Mouse (Mus musculus): ENCODE measurements around the gene Dera. TPM values are rescaled to one million over a fixed set of nuclear protein-coding genes. Genes with fewer than 3 reads are reported as not detected.

Dera gene
- polyA plus RNA-seq, 1 experiment from 2014 or later = 12.9 TPM

GRCm38 (mm10) chr6:137857198-137858194, 103.2 kb downstream of the Dera start:
- ATAC-seq (ENCODE audit: low FRiP score) = no peak
- Histone ChIP-seq H3K36me3 (replicated peaks; ENCODE audit: control insufficient read depth, insufficient read depth) (no peaks in the 10 kb centered on the region), H3K9me3 (ENCODE audit: control insufficient read depth, low read length) (peaks cover 14% of the 10 kb centered on the region; the same call in 1 of the 2 replicates), H3K9ac (no peak overlapping the region), H3K4me2 (replicated peaks) (no peak overlapping the region), H3K27me3 (ENCODE audit: control insufficient read depth, insufficient read depth, low read length) (no peaks in the 10 kb centered on the region), H3K27ac (no peak overlapping the region), H3K4me3 (replicated peaks; ENCODE audit: low read length) (no peak overlapping the region), H3K4me1 (replicated peaks; ENCODE audit: control insufficient read depth, insufficient read depth, low read length) (no peaks in the 10 kb centered on the region)
- DNase-seq (ENCODE audit: low spot score) = no peak
- 91% methylated on average over 10 of the region's 10 CpGs for WGBS

GRCm38 (mm10) chr6:137869903-137870580, 115.7 kb downstream of the Dera start:
- Histone ChIP-seq H3K4me1 (replicated peaks; ENCODE audit: control insufficient read depth, insufficient read depth, low read length) (no peaks in the 10 kb centered on the region), H3K27me3 (ENCODE audit: control insufficient read depth, insufficient read depth, low read length) (no peaks in the 10 kb centered on the region), H3K4me2 (replicated peaks) (no peak overlapping the region), H3K9ac (no peak overlapping the region), H3K4me3 (replicated peaks; ENCODE audit: low read length) (no peak overlapping the region), H3K36me3 (replicated peaks; ENCODE audit: control insufficient read depth, insufficient read depth) (no peaks in the 10 kb centered on the region), H3K9me3 (ENCODE audit: control insufficient read depth, low read length) (no peaks in the 10 kb centered on the region; the same call in 1 of the 2 replicates), H3K27ac (no peak overlapping the region)
- no peak for ATAC-seq (ENCODE audit: low FRiP score)
- WGBS = 76% methylated on average over 7 of the region's 7 CpGs
- peak; percentile 21 for DNase-seq (ENCODE audit: low spot score)

GRCm38 (mm10) chr6:137870667-137871066, 116.3 kb downstream of the Dera start:
- no peak overlapping the region for H3K4me2 ChIP-seq (replicated peaks)
- H3K9me3 ChIP-seq (ENCODE audit: control insufficient read depth, low read length) = no peaks in the 10 kb centered on the region; the same call in 1 of the 2 replicates
- H3K27me3 ChIP-seq (ENCODE audit: control insufficient read depth, insufficient read depth, low read length) = no peaks in the 10 kb centered on the region
- no peak overlapping the region for H3K27ac ChIP-seq
- WGBS = 86% methylated on average over 6 of the region's 6 CpGs
- DNase-seq (ENCODE audit: low spot score) = peak; percentile 23
- H3K4me3 ChIP-seq (replicated peaks; ENCODE audit: low read length) = no peak overlapping the region
- no peaks in the 10 kb centered on the region for H3K36me3 ChIP-seq (replicated peaks; ENCODE audit: control insufficient read depth, insufficient read depth)
- H3K9ac ChIP-seq = no peak overlapping the region
- H3K4me1 ChIP-seq (replicated peaks; ENCODE audit: control insufficient read depth, insufficient read depth, low read length) = no peaks in the 10 kb centered on the region
- no peak for ATAC-seq (ENCODE audit: low FRiP score)

- no peak overlapping the region for H3K9ac ChIP-seq
- 0 out of 2 replicates have a peak overlapping the region, but pooled peaks have one; percentile 23 for H3K4me2 ChIP-seq (replicated peaks)
- H3K27ac ChIP-seq = no peak overlapping the region
- no peaks in the 10 kb centered on the region for H3K4me1 ChIP-seq (replicated peaks; ENCODE audit: control insufficient read depth, insufficient read depth, low read length)
- H3K9me3 ChIP-seq (ENCODE audit: control insufficient read depth, low read length) = no peaks in the 10 kb centered on the region; the same call in 1 of the 2 replicates
- WGBS = 39% methylated on average over 17 of the region's 17 CpGs
- H3K36me3 ChIP-seq (replicated peaks; ENCODE audit: control insufficient read depth, insufficient read depth) = no peaks in the 10 kb centered on the region
- H3K27me3 ChIP-seq (ENCODE audit: control insufficient read depth, insufficient read depth, low read length) = no peaks in the 10 kb centered on the region
- DNase-seq (ENCODE audit: low spot score) (peak; percentile 54), ATAC-seq (ENCODE audit: low FRiP score) (no peak)
- H3K4me3 ChIP-seq (replicated peaks; ENCODE audit: low read length) = no peak overlapping the region
Observed at GRCm38 (mm10) chr6:137872055-137872735, 117.8 kb downstream of the Dera start.

- 91% methylated on average over 8 of the region's 8 CpGs for WGBS
- no peaks in the 10 kb centered on the region for H3K36me3 ChIP-seq (replicated peaks; ENCODE audit: control insufficient read depth, insufficient read depth)
- no peak overlapping the region for H3K4me2 ChIP-seq (replicated peaks)
- H3K4me1 ChIP-seq (replicated peaks; ENCODE audit: control insufficient read depth, insufficient read depth, low read length) = no peaks in the 10 kb centered on the region
- H3K9ac ChIP-seq = no peak overlapping the region
- no peaks in the 10 kb centered on the region; the same call in 1 of the 2 replicates for H3K9me3 ChIP-seq (ENCODE audit: control insufficient read depth, low read length)
- ATAC-seq (ENCODE audit: low FRiP score) = no peak
- H3K27ac ChIP-seq = no peak overlapping the region
- DNase-seq (ENCODE audit: low spot score) = no peak
- H3K27me3 ChIP-seq (ENCODE audit: control insufficient read depth, insufficient read depth, low read length) = no peaks in the 10 kb centered on the region
- no peak overlapping the region for H3K4me3 ChIP-seq (replicated peaks; ENCODE audit: low read length)
Observed at GRCm38 (mm10) chr6:137874471-137875244, 120.3 kb downstream of the Dera start.

- Histone ChIP-seq H3K4me2 (replicated peaks) (no peak overlapping the region), H3K4me1 (replicated peaks; ENCODE audit: control insufficient read depth, insufficient read depth, low read length) (no peaks in the 10 kb centered on the region), H3K9ac (no peak overlapping the region), H3K27ac (no peak overlapping the region), H3K27me3 (ENCODE audit: control insufficient read depth, insufficient read depth, low read length) (no peaks in the 10 kb centered on the region), H3K36me3 (replicated peaks; ENCODE audit: control insufficient read depth, insufficient read depth) (no peaks in the 10 kb centered on the region), H3K4me3 (replicated peaks; ENCODE audit: low read length) (no peak overlapping the region), H3K9me3 (ENCODE audit: control insufficient read depth, low read length) (no peaks in the 10 kb centered on the region; the same call in 1 of the 2 replicates)
- no peak for DNase-seq (ENCODE audit: low spot score)
- ATAC-seq (ENCODE audit: low FRiP score) = no peak
- WGBS = 91% methylated on average over 6 of the region's 6 CpGs
Observed at GRCm38 (mm10) chr6:137885644-137886043, 131.3 kb downstream of the Dera start.

- H3K4me2 ChIP-seq (replicated peaks) = no peak overlapping the region
- no peaks in the 10 kb centered on the region for H3K4me1 ChIP-seq (replicated peaks; ENCODE audit: control insufficient read depth, insufficient read depth, low read length)
- no peak overlapping the region for H3K27ac ChIP-seq
- no peaks in the 10 kb centered on the region for H3K36me3 ChIP-seq (replicated peaks; ENCODE audit: control insufficient read depth, insufficient read depth)
- H3K9me3 ChIP-seq (ENCODE audit: control insufficient read depth, low read length) = no peaks in the 10 kb centered on the region; the same call in 1 of the 2 replicates
- WGBS = 84% methylated on average over 6 of the region's 6 CpGs
- H3K9ac ChIP-seq = no peak overlapping the region
- DNase-seq (ENCODE audit: low spot score) = no peak
- no peak for ATAC-seq (ENCODE audit: low FRiP score)
- H3K4me3 ChIP-seq (replicated peaks; ENCODE audit: low read length) = no peak overlapping the region
- H3K27me3 ChIP-seq (ENCODE audit: control insufficient read depth, insufficient read depth, low read length) = no peaks in the 10 kb centered on the region
Observed at GRCm38 (mm10) chr6:137886210-137886979, 132.0 kb downstream of the Dera start.

GRCm38 (mm10) chr6:137887258-137887657, 132.9 kb downstream of the Dera start:
- DNase-seq (ENCODE audit: low spot score) = no peak
- Histone ChIP-seq H3K36me3 (replicated peaks; ENCODE audit: control insufficient read depth, insufficient read depth) (no peaks in the 10 kb centered on the region), H3K27ac (no peak overlapping the region), H3K4me3 (replicated peaks; ENCODE audit: low read length) (no peak overlapping the region), H3K4me2 (replicated peaks) (no peak overlapping the region), H3K9ac (no peak overlapping the region), H3K4me1 (replicated peaks; ENCODE audit: control insufficient read depth, insufficient read depth, low read length) (no peaks in the 10 kb centered on the region), H3K27me3 (ENCODE audit: control insufficient read depth, insufficient read depth, low read length) (no peaks in the 10 kb centered on the region), H3K9me3 (ENCODE audit: control insufficient read depth, low read length) (no peaks in the 10 kb centered on the region; the same call in 1 of the 2 replicates)
- 65% methylated on average over 6 of the region's 6 CpGs for WGBS
- ATAC-seq (ENCODE audit: low FRiP score) = no peak

Data from hindbrain, embryonic 14.5 days (tissue).